Mouse (Mus musculus): Measurements from ENCODE around the gene Dnajc14.

DNA sequence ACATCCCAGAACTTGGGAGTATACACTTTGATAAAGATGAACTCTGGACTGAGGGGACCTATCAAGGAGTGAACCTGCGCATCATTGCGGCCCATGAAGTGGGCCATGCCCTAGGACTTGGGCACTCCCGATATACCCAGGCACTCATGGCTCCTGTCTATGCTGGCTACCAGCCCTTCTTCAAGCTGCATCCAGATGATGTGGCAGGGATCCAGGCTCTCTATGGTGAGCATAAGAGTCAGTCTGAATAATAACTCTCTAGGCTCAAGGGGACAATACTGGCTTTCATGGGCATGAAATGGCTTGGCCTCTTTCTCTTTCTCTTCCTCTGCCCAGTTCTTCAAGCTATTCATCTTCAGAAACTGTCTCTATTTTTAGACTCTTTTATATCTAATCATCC, 8.3 kb upstream of the Dnajc14 start:
- no peak for TF ChIP-seq CTCF (IDR thresholded peaks at IDR 0.05; ENCODE audit: control insufficient read depth, insufficient read depth, insufficient read length)
- TF ChIP-seq MYOG (IDR thresholded peaks at IDR 0.05; ENCODE audit: control insufficient read depth, extremely low read depth, insufficient read length), result no peak
- no peak for TF ChIP-seq USF1 (IDR thresholded peaks at IDR 0.05; ENCODE audit: low read depth)
- no peak for TF ChIP-seq MYOD1 (IDR thresholded peaks at IDR 0.05; ENCODE audit: control insufficient read depth, insufficient read length, low read depth)
- no peak for TF ChIP-seq MAX (IDR thresholded peaks at IDR 0.05)
- TF ChIP-seq CEBPB (IDR thresholded peaks at IDR 0.05; ENCODE audit: low read depth), result no peak

All from C2C12 (cell line).